Mouse (Mus musculus) E14TG2a.4 (cell line): ENCODE data around the gene Il10.

Source experiments
- H3K27me3 ChIP-seq: 2 replicates; pipeline ENCODE4 v1.6.1; 2014; ENCODE audit warnings: low read length, control low read depth; ENCODE audit not compliant: insufficient read depth
- H3K36me3 ChIP-seq: 2 replicates; pipeline ENCODE4 v1.6.1; 2014; ENCODE audit warnings: low read length, control low read depth; ENCODE audit not compliant: insufficient read depth
- H3K4me1 ChIP-seq: replicated peaks from 2 replicates; pipeline ENCODE4 v1.6.1; 2014; ENCODE audit warnings: low read depth, low read length, control low read depth
- H3K4me3 ChIP-seq: replicated peaks from 2 replicates; pipeline ENCODE4 v1.5.1; 2014; ENCODE audit warnings: mild to moderate bottlenecking, low read length
- H3K9me3 ChIP-seq: 2 replicates; pipeline ENCODE4 v1.6.1; 2014; ENCODE audit warnings: low read length, control low read depth
- CTCF ChIP-seq: conservative IDR thresholded peaks from 2 replicates; pipeline ENCODE4 v1.5.1; 2014; ENCODE audit warnings: low read length
- NANOG ChIP-seq: IDR thresholded peaks from 2 replicates; pipeline ENCODE4 v1.6.1; 2014; ENCODE audit warnings: borderline replicate concordance, low read length, mixed read lengths
- POU5F1 ChIP-seq: IDR thresholded peaks from 2 replicates; pipeline ENCODE4 v1.6.1; 2014; ENCODE audit warnings: low read length, borderline replicate concordance

Il10 gene

GRCm38 (mm10) chr1:131010201-131011153 is 9.2 kb upstream of the Il10 start:
- Histone ChIP-seq H3K4me3 (no peak overlapping the region), H3K36me3 (no peaks in the 10 kb centered on the region), H3K4me1 (no peaks in the 10 kb centered on the region), H3K27me3 (no peaks in the 10 kb centered on the region), H3K9me3 (0 out of 2 replicates have a peak, but pooled peaks cover 3% of the 10 kb centered on the region)
- TF ChIP-seq NANOG (no peak), POU5F1 (no peak), CTCF (no peak)

GRCm38 (mm10) chr1:131012494-131012893 is 7.2 kb upstream of the Il10 start:
- Histone ChIP-seq H3K4me1 (no peaks in the 10 kb centered on the region), H3K4me3 (no peak overlapping the region), H3K27me3 (no peaks in the 10 kb centered on the region), H3K9me3 (no peaks in the 10 kb centered on the region), H3K36me3 (no peaks in the 10 kb centered on the region)
- TF ChIP-seq POU5F1 (no peak), CTCF (no peak), NANOG (no peak)

- Histone ChIP-seq H3K9me3 (no peaks in the 10 kb centered on the region), H3K27me3 (peaks cover 1% of the 10 kb centered on the region; the same call in 1 of the 2 replicates), H3K36me3 (no peaks in the 10 kb centered on the region), H3K4me3 (no peak overlapping the region), H3K4me1 (no peaks in the 10 kb centered on the region)
- no peak for TF ChIP-seq NANOG
- TF ChIP-seq CTCF = no peak
- TF ChIP-seq POU5F1 = no peak
Observed at GRCm38 (mm10) chr1:131013926-131014325, 5.7 kb upstream of the Il10 start.

GRCm38 (mm10) chr1:131015281-131015680 is 4.4 kb upstream of the Il10 start:
- TF ChIP-seq CTCF = no peak
- Histone ChIP-seq H3K9me3 (no peaks in the 10 kb centered on the region), H3K4me1 (no peaks in the 10 kb centered on the region; the same call in 1 of the 2 replicates)

GRCm38 (mm10) chr1:131015879-131016278 is 3.8 kb upstream of the Il10 start:
- TF ChIP-seq NANOG = no peak
- TF ChIP-seq POU5F1 = no peak
- TF ChIP-seq CTCF = no peak
- H3K36me3 ChIP-seq = no peaks in the 10 kb centered on the region
- peaks cover 11% of the 10 kb centered on the region; the same call in 1 of the 2 replicates for H3K27me3 ChIP-seq
- no peak overlapping the region for H3K4me3 ChIP-seq
- no peaks in the 10 kb centered on the region for H3K9me3 ChIP-seq
- H3K4me1 ChIP-seq = peaks cover 2% of the 10 kb centered on the region; the same call in 1 of the 2 replicates

More at GRCm38 (mm10) chr1:131015281-131015680, 4.4 kb upstream of the Il10 start:
- Histone ChIP-seq H3K4me3 (no peak overlapping the region), H3K27me3 (peaks cover 11% of the 10 kb centered on the region; the same call in 1 of the 2 replicates), H3K36me3 (no peaks in the 10 kb centered on the region)

- H3K4me3 ChIP-seq = no peak overlapping the region
- peaks cover 10% of the 10 kb centered on the region for H3K4me1 ChIP-seq
- H3K27me3 ChIP-seq = peaks cover 11% of the 10 kb centered on the region; the same call in 1 of the 2 replicates
- no peaks in the 10 kb centered on the region for H3K36me3 ChIP-seq
- H3K9me3 ChIP-seq = no peaks in the 10 kb centered on the region
- TF ChIP-seq POU5F1 (no peak), NANOG (no peak), CTCF (no peak)
Observed at GRCm38 (mm10) chr1:131020425-131021310, 1.0 kb downstream of the Il10 start.

- TF ChIP-seq CTCF (no peak), POU5F1 (no peak)
- Histone ChIP-seq H3K27me3 (peaks cover 11% of the 10 kb centered on the region; the same call in 1 of the 2 replicates), H3K4me3 (no peak overlapping the region), H3K4me1 (peaks cover 11% of the 10 kb centered on the region), H3K9me3 (no peaks in the 10 kb centered on the region), H3K36me3 (no peaks in the 10 kb centered on the region)
Observed at GRCm38 (mm10) chr1:131021438-131021837, 1.8 kb downstream of the Il10 start.

- H3K27me3 ChIP-seq = peaks cover 11% of the 10 kb centered on the region; the same call in 1 of the 2 replicates
- TF ChIP-seq NANOG (no peak), CTCF (no peak), POU5F1 (no peak)
- no peaks in the 10 kb centered on the region for H3K9me3 ChIP-seq
- H3K4me1 ChIP-seq = peaks cover 11% of the 10 kb centered on the region
- H3K4me3 ChIP-seq = no peak overlapping the region
- H3K36me3 ChIP-seq = no peaks in the 10 kb centered on the region
Observed at GRCm38 (mm10) chr1:131021900-131022590, 2.4 kb downstream of the Il10 start.
